ENCODE assay signal across 8 mouse cellular contexts in genomic region chr4:135856223-135857091, GRCm38 (mm10). TPM values are rescaled to one million over a fixed set of nuclear protein-coding genes. Genes with fewer than 3 reads are reported as not detected.
DNase-seq lines count a peak whose midpoint lies in the region; ATAC-seq lines count a peak whose summit lies in the region.

No protein-coding gene starts in this region.

- H3K9me3 ChIP-seq in limb, embryonic 13.5 days = no peaks in the 10 kb centered on the region
- H3K9me3 ChIP-seq in midbrain, embryonic 13.5 days = no peaks in the 10 kb centered on the region

- peak overlapping the region; percentile 85 for H3K4me3 ChIP-seq in limb, embryonic 13.5 days
- H3K4me3 ChIP-seq in midbrain, embryonic 13.5 days (replicated peaks) = peak overlapping the region; percentile 95

- H3K4me2 ChIP-seq in limb, embryonic 13.5 days (replicated peaks) = peak overlapping the region; percentile 72
- peak overlapping the region; percentile 80 for H3K4me2 ChIP-seq in midbrain, embryonic 13.5 days (replicated peaks)

- peaks cover 4% of the 10 kb centered on the region; the same call in 1 of the 2 replicates for H3K36me3 ChIP-seq in limb, embryonic 13.5 days
- H3K36me3 ChIP-seq in midbrain, embryonic 13.5 days = no peaks in the 10 kb centered on the region
- no peaks in the 10 kb centered on the region for H3K36me3 ChIP-seq in splenic B cell, adult 2 months (ENCODE audit: control insufficient read depth, insufficient read depth, low read length, poor library complexity, severe bottlenecking)

- peak overlapping the region; percentile 99 for H3K9ac ChIP-seq in limb, embryonic 13.5 days
- peak overlapping the region; percentile 97 for H3K9ac ChIP-seq in midbrain, embryonic 13.5 days (replicated peaks)

- ATAC-seq in inflammation-experienced regulatory T-cells, adult 6 months = peak; percentile 14
- peak; percentile 72 for ATAC-seq in limb, embryonic 13.5 days (ENCODE audit: low FRiP score, low read depth)
- peak; percentile 79 for ATAC-seq in midbrain, embryonic 13.5 days

- DNase-seq in kidney, adult 18-20 months = peak; percentile 72
- DNase-seq in kidney, adult 11 months = no peak
- DNase-seq in cerebellum, postnatal 14 days = peak; percentile 70 to 78
- peak; percentile 69 for DNase-seq in gastrocnemius, postnatal 10 days
- DNase-seq in splenic B cell, adult 2 months (ENCODE audit: low read depth, low spot score) = peak; percentile 31

- H3K27ac ChIP-seq in limb, embryonic 13.5 days = peak overlapping the region; percentile 98
- H3K27ac ChIP-seq in midbrain, embryonic 13.5 days = peak overlapping the region; percentile 99

- under 1% methylated on average over 80 of the region's 91 CpGs for WGBS in limb, embryonic 13.5 days
- WGBS in midbrain, embryonic 13.5 days = under 1% methylated on average over 89 of the region's 91 CpGs

- peaks cover 40% of the 10 kb centered on the region for H3K4me1 ChIP-seq in limb, embryonic 13.5 days
- peaks cover 51% of the 10 kb centered on the region for H3K4me1 ChIP-seq in midbrain, embryonic 13.5 days (replicated peaks)

- no peaks in the 10 kb centered on the region for H3K27me3 ChIP-seq in limb, embryonic 13.5 days
- no peaks in the 10 kb centered on the region for H3K27me3 ChIP-seq in midbrain, embryonic 13.5 days
- no peaks in the 10 kb centered on the region for H3K27me3 ChIP-seq in splenic B cell, adult 2 months (ENCODE audit: control insufficient read depth, insufficient read depth, low read length, poor library complexity, severe bottlenecking)

RNA-seq across cellular contexts. Expression of gene Srsf10, which starts 0.9 kb away (rescaled TPM):
- total RNA-seq in gastrocnemius, postnatal 10 days (2021) = 10 to 100 TPM; 47.2 to 59.0 TPM
- polyA plus RNA-seq in inflammation-experienced regulatory T-cells, adult 6 months (2017; shearing (Covaris generic)) = 100 to 1,000 TPM; 184 to 209 (median 207) TPM
- 323 and 330 TPM in 2 replicates for polyA plus RNA-seq in limb, embryonic 13.5 days (2015; fragmentation: Nextera tagmentation; extraction: Ambion mirVana)
- polyA plus RNA-seq in midbrain, embryonic 13.5 days (2015; fragmentation: Nextera tagmentation; extraction: Ambion mirVana) = 267 and 285 TPM in 2 replicates

RNA-seq across cellular contexts. Expression of gene Pnrc2, which starts 17.2 kb away (rescaled TPM):
- 10 to 100 TPM; 59.0 to 71.8 TPM for total RNA-seq in gastrocnemius, postnatal 10 days (2021)
- 100 to 1,000 TPM; 177 to 235 (median 211) TPM for polyA plus RNA-seq in inflammation-experienced regulatory T-cells, adult 6 months (2017; shearing (Covaris generic))
- polyA plus RNA-seq in limb, embryonic 13.5 days (2015; fragmentation: Nextera tagmentation; extraction: Ambion mirVana) = 192 and 195 TPM in 2 replicates
- 144 TPM in 2 replicates for polyA plus RNA-seq in midbrain, embryonic 13.5 days (2015; fragmentation: Nextera tagmentation; extraction: Ambion mirVana)

RNA-seq across cellular contexts. Expression of gene Cnr2, which starts 38.7 kb away (rescaled TPM):
- under 1 TPM; 0.75 to 0.95 TPM for total RNA-seq in gastrocnemius, postnatal 10 days (2021)
- 1 to 10 TPM; 1.9 to 8.0 (median 7.0) TPM for polyA plus RNA-seq in inflammation-experienced regulatory T-cells, adult 6 months (2017; shearing (Covaris generic))
- polyA plus RNA-seq in limb, embryonic 13.5 days (2015; fragmentation: Nextera tagmentation; extraction: Ambion mirVana) = 0.32 and 0.51 TPM in 2 replicates
- 0.12 and 0.16 TPM in 2 replicates for polyA plus RNA-seq in midbrain, embryonic 13.5 days (2015; fragmentation: Nextera tagmentation; extraction: Ambion mirVana)

Comparison
In these comparisons a context has a peak if more than half of its experiments do, and no peak if none do; other contexts are left out.
1. ATAC-seq: peak in every context shown above with its lines; median percentile 79 in midbrain, embryonic 13.5 days; 72 in limb, embryonic 13.5 days; 14 in inflammation-experienced regulatory T-cells, adult 6 months.